Mouse (Mus musculus) midbrain, embryonic 12.5 days (tissue): ENCODE measurements around the gene Ppp1r2. TPM values are rescaled to one million over a fixed set of nuclear protein-coding genes. Genes with fewer than 3 reads are reported as not detected.

Source experiments
- ATAC-seq: fragments of 200-750 bp; cut with Nextera tagmentation; 2 replicates; pipeline ENCODE4 v1.8.0; 2017; ENCODE audit warnings: low read depth, moderate TSS enrichment, moderate library complexity; ENCODE audit not compliant: low FRiP score
- H3K27ac ChIP-seq: fragments of 300-500 bp; sonication (generic); replicated peaks from 2 replicates; pipeline ENCODE4 v1.5.1; 2016; ENCODE audit warnings: mild to moderate bottlenecking
- H3K27me3 ChIP-seq: fragments of 300-500 bp; sonication (generic); 2 replicates; pipeline ENCODE4 v1.6.1; 2016; ENCODE audit warnings: mild to moderate bottlenecking
- H3K36me3 ChIP-seq: fragments of 300-500 bp; sonication (generic); 2 replicates; pipeline ENCODE4 v1.6.1; 2016
- H3K4me1 ChIP-seq: fragments of 300-500 bp; sonication (generic); 2 replicates; pipeline ENCODE4 v1.6.1; 2016
- H3K4me2 ChIP-seq: fragments of 300-500 bp; sonication (generic); replicated peaks from 2 replicates; pipeline ENCODE4 v1.6.1; 2016; ENCODE audit warnings: mild to moderate bottlenecking, moderate library complexity
- H3K4me3 ChIP-seq: fragments of 300-500 bp; sonication (generic); 2 replicates; pipeline ENCODE4 v1.5.1; 2016; ENCODE audit warnings: mild to moderate bottlenecking
- H3K9ac ChIP-seq: fragments of 300-500 bp; sonication (generic); replicated peaks from 2 replicates; pipeline ENCODE4 v1.6.1; 2016; ENCODE audit warnings: mild to moderate bottlenecking, moderate library complexity
- H3K9me3 ChIP-seq: fragments of 300-500 bp; sonication (generic); 2 replicates; pipeline ENCODE4 v1.6.1; 2016; ENCODE audit warnings: mild to moderate bottlenecking
- WGBS: fragments of 180-500 bp; shearing (Covaris S2); methylation state at CpG from one replicate; pipeline ENCODE4 v1.1.7; 2016; 5-methylcytosine and 5-hydroxymethylcytosine counted together
- polyA plus RNA-seq: library from polyadenylated mRNA; unstranded; fragments of >200 nt; fragmentation: Nextera tagmentation; extraction: Ambion mirVana; gene quantifications from 2 replicates; pipeline ENCODE4 v1.2.1, GENCODE M21; 2016

Gene Ppp1r2
- polyA plus RNA-seq, 1 experiment from 2014 or later = 98.6 TPM

- ATAC-seq = no peak
- 84% methylated on average over 7 of the region's 7 CpGs for WGBS
Observed at GRCm38 (mm10) chr16:31247442-31247841, 27.6 kb downstream of the Ppp1r2 start.

GRCm38 (mm10) chr16:31244053-31244452 is 31.0 kb downstream of the Ppp1r2 start:
- Histone ChIP-seq H3K36me3 (no peaks in the 10 kb centered on the region), H3K27me3 (no peaks in the 10 kb centered on the region), H3K4me3 (no peak overlapping the region), H3K4me2 (no peak overlapping the region), H3K27ac (no peak overlapping the region), H3K9ac (no peak overlapping the region), H3K9me3 (no peaks in the 10 kb centered on the region), H3K4me1 (no peaks in the 10 kb centered on the region)
- ATAC-seq = no peak
- WGBS = 78% methylated on average over 3 of the region's 3 CpGs

More at GRCm38 (mm10) chr16:31247442-31247841, 27.6 kb downstream of the Ppp1r2 start:
- H3K27me3 ChIP-seq = no peaks in the 10 kb centered on the region
- no peak overlapping the region for H3K27ac ChIP-seq
- H3K9ac ChIP-seq = no peak overlapping the region
- H3K4me2 ChIP-seq = no peak overlapping the region
- H3K36me3 ChIP-seq = peaks cover 4% of the 10 kb centered on the region; the same call in 1 of the 2 replicates
- no peak overlapping the region for H3K4me3 ChIP-seq
- H3K4me1 ChIP-seq = no peaks in the 10 kb centered on the region
- no peaks in the 10 kb centered on the region for H3K9me3 ChIP-seq

GRCm38 (mm10) chr16:31241433-31241832 is 33.6 kb downstream of the Ppp1r2 start:
- Histone ChIP-seq H3K36me3 (no peaks in the 10 kb centered on the region), H3K27ac (no peak overlapping the region), H3K9ac (no peak overlapping the region), H3K27me3 (no peaks in the 10 kb centered on the region), H3K9me3 (no peaks in the 10 kb centered on the region), H3K4me3 (no peak overlapping the region), H3K4me2 (no peak overlapping the region), H3K4me1 (no peaks in the 10 kb centered on the region)
- no peak for ATAC-seq
- WGBS = 91% methylated on average over 9 of the region's 9 CpGs

GRCm38 (mm10) chr16:31240569-31240968 is 34.5 kb downstream of the Ppp1r2 start:
- no peak overlapping the region for H3K4me2 ChIP-seq
- H3K9me3 ChIP-seq = no peaks in the 10 kb centered on the region
- no peaks in the 10 kb centered on the region for H3K27me3 ChIP-seq
- no peak overlapping the region for H3K27ac ChIP-seq
- 89% methylated on average over 8 of the region's 8 CpGs for WGBS
- no peak overlapping the region for H3K4me3 ChIP-seq
- no peaks in the 10 kb centered on the region for H3K36me3 ChIP-seq
- no peaks in the 10 kb centered on the region for H3K4me1 ChIP-seq
- no peak for ATAC-seq
- no peak overlapping the region for H3K9ac ChIP-seq

- H3K9ac ChIP-seq = no peak overlapping the region
- no peaks in the 10 kb centered on the region for H3K9me3 ChIP-seq
- H3K4me2 ChIP-seq = no peak overlapping the region
- H3K4me3 ChIP-seq = no peak overlapping the region
- ATAC-seq = no peak
- no peaks in the 10 kb centered on the region for H3K36me3 ChIP-seq
- no peak overlapping the region for H3K27ac ChIP-seq
- WGBS = 94% methylated on average over 5 of the region's 5 CpGs
- peaks cover 6% of the 10 kb centered on the region; the same call in 1 of the 2 replicates for H3K27me3 ChIP-seq
- peaks cover 13% of the 10 kb centered on the region; the same call in 1 of the 2 replicates for H3K4me1 ChIP-seq
Observed at GRCm38 (mm10) chr16:31238281-31238680, 36.8 kb downstream of the Ppp1r2 start.

GRCm38 (mm10) chr16:31235457-31236310 is 39.4 kb downstream of the Ppp1r2 start:
- Histone ChIP-seq H3K4me1 (peaks cover 13% of the 10 kb centered on the region; the same call in 1 of the 2 replicates), H3K36me3 (no peaks in the 10 kb centered on the region), H3K9me3 (no peaks in the 10 kb centered on the region), H3K27ac (no peak overlapping the region), H3K27me3 (peaks cover 11% of the 10 kb centered on the region), H3K9ac (no peak overlapping the region), H3K4me2 (peak overlapping the region; percentile 17), H3K4me3 (no peak overlapping the region)
- no peak for ATAC-seq
- 36% methylated on average over 18 of the region's 18 CpGs for WGBS

GRCm38 (mm10) chr16:31234808-31235456 is 40.1 kb downstream of the Ppp1r2 start:
- no peak for ATAC-seq
- no peak overlapping the region for H3K4me3 ChIP-seq
- WGBS = 78% methylated on average over 12 of the region's 12 CpGs
- no peaks in the 10 kb centered on the region for H3K9me3 ChIP-seq
- H3K9ac ChIP-seq = no peak overlapping the region
- peak overlapping the region; percentile 17; the same call in 1 of the 2 replicates for H3K4me2 ChIP-seq
- H3K27ac ChIP-seq = no peak overlapping the region
- H3K4me1 ChIP-seq = peaks cover 13% of the 10 kb centered on the region; the same call in 1 of the 2 replicates
- H3K36me3 ChIP-seq = no peaks in the 10 kb centered on the region
- H3K27me3 ChIP-seq = peaks cover 11% of the 10 kb centered on the region

GRCm38 (mm10) chr16:31234356-31234755 is 40.7 kb downstream of the Ppp1r2 start:
- no peak overlapping the region for H3K9ac ChIP-seq
- H3K27me3 ChIP-seq = peaks cover 11% of the 10 kb centered on the region
- H3K27ac ChIP-seq = no peak overlapping the region
- H3K9me3 ChIP-seq = no peaks in the 10 kb centered on the region
- no peak overlapping the region for H3K4me2 ChIP-seq
- H3K4me1 ChIP-seq = peaks cover 13% of the 10 kb centered on the region; the same call in 1 of the 2 replicates
- 30% methylated on average over 3 of the region's 3 CpGs for WGBS
- H3K4me3 ChIP-seq = no peak overlapping the region
- ATAC-seq = no peak
- H3K36me3 ChIP-seq = no peaks in the 10 kb centered on the region

- Histone ChIP-seq H3K27ac (no peak overlapping the region), H3K4me1 (peaks cover 13% of the 10 kb centered on the region; the same call in 1 of the 2 replicates), H3K4me2 (0 out of 2 replicates have a peak overlapping the region, but pooled peaks have one; percentile 5), H3K4me3 (no peak overlapping the region), H3K9ac (no peak overlapping the region), H3K27me3 (peaks cover 11% of the 10 kb centered on the region), H3K36me3 (no peaks in the 10 kb centered on the region), H3K9me3 (no peaks in the 10 kb centered on the region)
- 41% methylated on average over 20 of the region's 20 CpGs for WGBS
- no peak for ATAC-seq
Observed at GRCm38 (mm10) chr16:31233541-31234339, 41.3 kb downstream of the Ppp1r2 start.

- Histone ChIP-seq H3K4me2 (no peak overlapping the region), H3K9me3 (no peaks in the 10 kb centered on the region), H3K27ac (no peak overlapping the region), H3K4me1 (peaks cover 13% of the 10 kb centered on the region; the same call in 1 of the 2 replicates), H3K9ac (no peak overlapping the region), H3K4me3 (no peak overlapping the region), H3K27me3 (peaks cover 11% of the 10 kb centered on the region), H3K36me3 (no peaks in the 10 kb centered on the region)
- WGBS = 53% methylated on average over 4 of the region's 4 CpGs
- ATAC-seq = no peak
Observed at GRCm38 (mm10) chr16:31233167-31233498, 41.9 kb downstream of the Ppp1r2 start.

- Histone ChIP-seq H3K4me2 (no peak overlapping the region), H3K9ac (no peak overlapping the region), H3K36me3 (no peaks in the 10 kb centered on the region), H3K27me3 (peaks cover 11% of the 10 kb centered on the region), H3K4me1 (peaks cover 13% of the 10 kb centered on the region; the same call in 1 of the 2 replicates), H3K27ac (no peak overlapping the region), H3K9me3 (no peaks in the 10 kb centered on the region), H3K4me3 (no peak overlapping the region)
- ATAC-seq = no peak
- 76% methylated on average over 5 of the region's 5 CpGs for WGBS
Observed at GRCm38 (mm10) chr16:31232491-31233166, 42.4 kb downstream of the Ppp1r2 start.
